Mouse (Mus musculus) forebrain, embryonic 16.5 days (tissue): Measurements from ENCODE around the gene P2rx2. TPM values are rescaled to one million over a fixed set of nuclear protein-coding genes. Genes with fewer than 3 reads are reported as not detected.
A peak's percentile ranks its signal among the peaks of the same experiment; 100 is the strongest.

Experiments used
- ATAC-seq: fragments of 200-750 bp; cut with Nextera tagmentation; 2 replicates; pipeline ENCODE4 v1.8.0; 2017; ENCODE audit warnings: mild to moderate bottlenecking, moderate library complexity
- H3K27ac ChIP-seq: fragments of 300-500 bp; sonication (generic); 2 replicates; pipeline ENCODE4 v1.5.1; 2014; ENCODE audit warnings: low read length, control low read depth
- H3K27me3 ChIP-seq: fragments of 300-500 bp; sonication (generic); replicated peaks from 2 replicates; pipeline ENCODE4 v1.6.1; 2014; ENCODE audit warnings: low read length; ENCODE audit not compliant: control insufficient read depth, insufficient read depth
- H3K36me3 ChIP-seq: fragments of 300-500 bp; sonication (generic); 2 replicates; pipeline ENCODE4 v1.6.1; 2014; ENCODE audit not compliant: control insufficient read depth, insufficient read depth
- H3K4me1 ChIP-seq: fragments of 300-500 bp; sonication (generic); replicated peaks from 2 replicates; pipeline ENCODE4 v1.6.1; 2014; ENCODE audit warnings: low read length; ENCODE audit not compliant: control insufficient read depth, insufficient read depth
- H3K4me2 ChIP-seq: fragments of 300-500 bp; sonication (generic); 2 replicates; pipeline ENCODE4 v1.6.1; 2014; ENCODE audit warnings: mild to moderate bottlenecking, low read length, control low read depth
- H3K4me3 ChIP-seq: fragments of 300-500 bp; sonication (generic); replicated peaks from 2 replicates; pipeline ENCODE4 v1.5.1; 2014; ENCODE audit warnings: mild to moderate bottlenecking, low read length, control low read depth
- H3K9ac ChIP-seq: fragments of 300-500 bp; sonication (generic); replicated peaks from 2 replicates; pipeline ENCODE4 v1.6.1; 2014; ENCODE audit warnings: low read depth, low read length, control low read depth
- H3K9me3 ChIP-seq: fragments of 300-500 bp; sonication (generic); 2 replicates; pipeline ENCODE4 v1.6.1; 2016; ENCODE audit warnings: low read length; ENCODE audit not compliant: control insufficient read depth
- WGBS: fragments of 180-500 bp; shearing (Covaris S2); extraction: QIAGEN DNeasy Blood & Tissue Kit; methylation state at CpG from one replicate; pipeline ENCODE4 v1.1.7; 2014; 5-methylcytosine and 5-hydroxymethylcytosine counted together
- polyA plus RNA-seq: library from polyadenylated mRNA; unstranded; fragments of >200 nt; fragmentation: Nextera tagmentation; extraction: Ambion mirVana; gene quantifications from 2 replicates; pipeline ENCODE4 v1.2.1, GENCODE M21; 2015

P2rx2 gene
- polyA plus RNA-seq, 1 experiment from 2014 or later, result 7.7 TPM

GRCm38 (mm10) chr5:110378181-110378583 lies 35.2 kb upstream of the P2rx2 start:
- Histone ChIP-seq H3K27me3 (no peaks in the 10 kb centered on the region), H3K9me3 (no peaks in the 10 kb centered on the region), H3K36me3 (peaks cover 46% of the 10 kb centered on the region), H3K27ac (no peak overlapping the region), H3K4me1 (peaks cover 4% of the 10 kb centered on the region; the same call in 1 of the 2 replicates), H3K9ac (no peak overlapping the region), H3K4me3 (no peak overlapping the region), H3K4me2 (no peak overlapping the region)
- ATAC-seq, result no peak
- WGBS, result 36% methylated on average over 20 of the region's 20 CpGs

- no peak overlapping the region for H3K4me2 ChIP-seq
- 46% methylated on average over 8 of the region's 8 CpGs for WGBS
These were observed 33.9 kb upstream of the P2rx2 start for GRCm38 (mm10) chr5:110376802-110377433.

GRCm38 (mm10) chr5:110363822-110364545 lies 21.0 kb upstream of the P2rx2 start:
- H3K4me3 ChIP-seq, result peak overlapping the region; percentile 40; the same call in 1 of the 2 replicates
- no peaks in the 10 kb centered on the region for H3K9me3 ChIP-seq
- peak overlapping the region; percentile 62 for H3K4me2 ChIP-seq
- H3K36me3 ChIP-seq, result peaks cover 8% of the 10 kb centered on the region; the same call in 1 of the 2 replicates
- H3K4me1 ChIP-seq, result peaks cover 12% of the 10 kb centered on the region
- no peak overlapping the region; the same call in 1 of the 2 replicates for H3K9ac ChIP-seq
- 46% methylated on average over 11 of the region's 11 CpGs for WGBS
- no peak overlapping the region for H3K27ac ChIP-seq
- H3K27me3 ChIP-seq, result no peaks in the 10 kb centered on the region
- 0 out of 2 replicates have a peak, but pooled peaks have one; percentile 19 for ATAC-seq

More at GRCm38 (mm10) chr5:110376802-110377433, 33.9 kb upstream of the P2rx2 start:
- H3K36me3 ChIP-seq, result peaks cover 48% of the 10 kb centered on the region
- H3K9ac ChIP-seq, result no peak overlapping the region
- H3K4me1 ChIP-seq, result peaks cover 4% of the 10 kb centered on the region; the same call in 1 of the 2 replicates
- no peaks in the 10 kb centered on the region for H3K27me3 ChIP-seq
- H3K27ac ChIP-seq, result no peak overlapping the region
- H3K9me3 ChIP-seq, result no peaks in the 10 kb centered on the region
- H3K4me3 ChIP-seq, result no peak overlapping the region
- peak; percentile 65 for ATAC-seq

DNA sequence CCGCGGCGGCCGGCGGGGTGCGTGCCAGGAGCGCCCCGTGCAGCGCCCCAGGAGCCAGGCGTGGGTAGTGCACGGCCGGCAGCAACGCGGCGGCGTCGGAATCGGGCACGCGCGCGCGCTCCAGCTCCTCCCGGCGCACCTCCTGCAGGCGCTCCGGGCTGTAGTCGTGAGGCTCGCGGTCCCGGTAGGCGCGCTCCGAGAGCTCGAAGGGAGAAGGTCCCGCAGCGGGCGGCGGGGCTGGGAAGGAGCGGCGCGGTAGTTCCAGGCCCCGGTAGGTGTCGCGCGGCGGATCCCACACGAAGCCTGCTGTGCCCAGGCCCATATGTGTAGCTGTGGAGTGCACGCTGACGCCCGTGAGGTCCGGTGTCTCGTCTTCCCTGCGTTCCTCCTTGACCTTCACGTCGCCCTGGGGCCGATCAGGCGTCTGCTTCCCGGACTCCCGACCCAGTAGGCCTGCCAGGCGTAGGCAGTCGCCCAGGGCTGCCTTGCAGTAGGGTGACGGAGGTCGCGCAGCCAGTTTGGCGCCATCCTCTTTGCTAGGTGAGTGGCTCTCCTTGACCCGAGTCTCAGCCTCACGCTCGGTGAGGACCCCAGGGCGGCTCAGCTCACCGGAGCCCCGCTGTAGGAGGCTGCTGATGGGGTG lies 20.3 kb upstream of the P2rx2 start:
- H3K9ac ChIP-seq, result peak overlapping the region; percentile 44
- H3K9me3 ChIP-seq, result no peaks in the 10 kb centered on the region
- peak overlapping the region; percentile 40 for H3K4me3 ChIP-seq
- peak; percentile 89 for ATAC-seq
- H3K4me2 ChIP-seq, result peak overlapping the region; percentile 62
- H3K27me3 ChIP-seq, result no peaks in the 10 kb centered on the region
- peaks cover 8% of the 10 kb centered on the region; the same call in 1 of the 2 replicates for H3K36me3 ChIP-seq
- H3K27ac ChIP-seq, result no peak overlapping the region
- peaks cover 12% of the 10 kb centered on the region for H3K4me1 ChIP-seq
- 5% methylated on average over 71 of the region's 72 CpGs for WGBS

DNA sequence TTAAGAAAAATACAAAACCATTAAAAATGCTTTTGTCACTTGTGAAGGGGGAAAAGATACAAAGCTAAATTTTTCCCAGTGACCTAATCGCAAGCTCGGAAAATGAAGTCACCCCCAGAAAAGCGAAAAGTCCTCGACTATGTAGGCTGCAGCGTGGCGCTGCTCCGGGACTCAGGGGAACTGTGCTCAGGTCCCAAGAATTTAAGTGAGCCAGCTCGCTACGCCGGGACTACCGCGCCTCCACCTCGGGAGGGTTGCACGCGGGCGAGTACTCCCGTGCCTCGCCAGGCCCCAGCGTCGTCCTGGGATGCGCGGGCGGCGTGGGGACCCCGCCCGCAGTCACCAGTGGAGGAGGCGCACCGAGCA lies 19.8 kb upstream of the P2rx2 start:
- H3K9me3 ChIP-seq, result no peaks in the 10 kb centered on the region
- no peaks in the 10 kb centered on the region for H3K27me3 ChIP-seq
- H3K4me3 ChIP-seq, result peak overlapping the region; percentile 40
- H3K9ac ChIP-seq, result peak overlapping the region; percentile 44
- H3K27ac ChIP-seq, result no peak overlapping the region
- H3K36me3 ChIP-seq, result peaks cover 5% of the 10 kb centered on the region; the same call in 1 of the 2 replicates
- WGBS, result 3% methylated on average over 25 of the region's 28 CpGs
- ATAC-seq, result peak; percentile 59; the same call in 1 of the 2 replicates
- H3K4me2 ChIP-seq, result peak overlapping the region; percentile 62
- H3K4me1 ChIP-seq, result peaks cover 13% of the 10 kb centered on the region

- WGBS, result 88% methylated on average over 6 of the region's 6 CpGs
- no peaks in the 10 kb centered on the region for H3K9me3 ChIP-seq
- H3K4me3 ChIP-seq, result no peak overlapping the region
- no peak overlapping the region for H3K4me2 ChIP-seq
- no peak for ATAC-seq
- no peaks in the 10 kb centered on the region for H3K27me3 ChIP-seq
- no peak overlapping the region for H3K9ac ChIP-seq
- H3K27ac ChIP-seq, result no peak overlapping the region
- peaks cover 16% of the 10 kb centered on the region for H3K4me1 ChIP-seq
- H3K36me3 ChIP-seq, result peaks cover 2% of the 10 kb centered on the region; the same call in 1 of the 2 replicates
These were observed 18.5 kb upstream of the P2rx2 start for GRCm38 (mm10) chr5:110361465-110361864.

DNA sequence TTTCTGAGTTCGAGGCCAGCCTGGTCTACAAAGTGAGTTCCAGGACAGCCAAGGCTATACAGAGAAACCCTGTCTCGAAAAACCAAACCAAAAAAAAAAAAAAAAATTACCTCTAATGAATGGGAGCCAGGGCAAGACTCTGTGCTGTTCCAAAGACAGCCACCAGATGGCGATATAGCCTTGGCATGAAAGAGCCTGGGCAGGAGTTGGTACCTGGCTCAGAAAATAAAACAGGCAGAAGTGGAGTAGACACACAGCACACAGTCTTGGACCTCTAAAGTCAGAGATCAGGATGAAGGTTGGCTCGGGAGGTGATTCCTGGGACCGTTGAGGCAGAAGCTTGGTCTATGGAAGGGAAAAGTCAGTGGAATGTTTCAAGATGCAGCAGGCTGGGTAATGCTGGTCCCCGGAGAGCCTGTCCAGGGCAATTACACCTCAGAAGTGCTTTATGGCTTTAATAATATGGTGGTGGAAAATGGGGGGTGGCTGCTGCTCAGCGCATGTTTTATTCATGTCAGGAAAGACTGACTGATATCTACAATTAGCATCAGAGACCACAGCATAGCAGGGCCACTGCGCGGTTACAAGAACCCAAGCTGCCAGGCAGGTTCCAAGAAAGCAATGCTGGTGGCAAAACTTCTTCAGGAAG lies 14.6 kb upstream of the P2rx2 start:
- H3K27ac ChIP-seq, result no peak overlapping the region
- H3K9ac ChIP-seq, result no peak overlapping the region
- H3K4me1 ChIP-seq, result peaks cover 4% of the 10 kb centered on the region; the same call in 1 of the 2 replicates
- 0 out of 2 replicates have a peak, but pooled peaks cover 2% of the 10 kb centered on the region for H3K36me3 ChIP-seq
- no peak overlapping the region for H3K4me2 ChIP-seq
- H3K27me3 ChIP-seq, result no peaks in the 10 kb centered on the region
- no peak overlapping the region for H3K4me3 ChIP-seq
- H3K9me3 ChIP-seq, result no peaks in the 10 kb centered on the region
- 35% methylated on average over 8 of the region's 9 CpGs for WGBS
- peak; percentile 66 for ATAC-seq

DNA sequence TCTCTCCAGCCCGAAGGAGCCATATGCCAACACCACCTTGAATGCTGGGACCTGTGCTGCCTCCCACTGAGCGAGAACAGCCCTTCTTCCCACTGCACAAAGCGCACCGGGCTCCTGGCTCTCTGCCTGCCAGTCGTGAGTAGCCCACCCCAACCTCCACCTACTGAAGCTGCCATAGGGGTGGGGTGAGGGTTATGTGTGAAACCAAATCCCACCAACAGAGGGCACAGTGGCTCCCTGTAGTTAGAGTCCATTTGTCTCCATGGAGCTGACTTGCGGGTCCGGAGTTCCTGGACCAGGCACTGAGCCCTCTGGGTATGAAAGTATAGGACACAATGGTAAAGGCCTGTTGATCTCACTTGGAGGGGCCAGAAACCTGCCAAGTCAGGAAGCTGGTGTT lies 11.7 kb upstream of the P2rx2 start:
- 13% methylated on average over 7 of the region's 7 CpGs for WGBS
- H3K4me1 ChIP-seq, result peaks cover 4% of the 10 kb centered on the region; the same call in 1 of the 2 replicates
- no peak for ATAC-seq
- H3K9ac ChIP-seq, result no peak overlapping the region
- H3K27ac ChIP-seq, result no peak overlapping the region
- H3K4me3 ChIP-seq, result no peak overlapping the region
- H3K27me3 ChIP-seq, result no peaks in the 10 kb centered on the region
- H3K4me2 ChIP-seq, result no peak overlapping the region
- no peaks in the 10 kb centered on the region for H3K36me3 ChIP-seq
- no peaks in the 10 kb centered on the region for H3K9me3 ChIP-seq
